ENCODE assay signal across 8 mouse cellular contexts in genomic region chr2:71629301-71630142, GRCm38 (mm10).
DNase-seq lines count a peak whose midpoint lies in the region; ATAC-seq and TF ChIP-seq lines count a peak whose summit lies in the region.

No protein-coding gene starts in this region.

- H3K36me3 ChIP-seq in thymus, adult 2 months (ENCODE audit: control insufficient read depth, insufficient read depth, low read length), result no peaks in the 10 kb centered on the region
- H3K36me3 ChIP-seq in hindbrain, embryonic 13.5 days, result no peaks in the 10 kb centered on the region
- H3K36me3 ChIP-seq in limb, embryonic 15.5 days, result no peaks in the 10 kb centered on the region
- H3K36me3 ChIP-seq in neural tube, embryonic 14.5 days (ENCODE audit: control insufficient read depth, insufficient read depth, low read length), result no peaks in the 10 kb centered on the region

- TF ChIP-seq POLR2A in thymus, adult 2 months (IDR thresholded peaks at IDR 0.05; ENCODE audit: control insufficient read depth, extremely low read depth, insufficient read depth, low read length, poor library complexity), result no peak

- DNase-seq in adrenal gland, postnatal 10 days, result peak; percentile 29
- DNase-seq in adrenal gland, adult 8-10 months, result no peak
- DNase-seq in thymus, adult 2 months, result no peak
- no peak for DNase-seq in thymus, adult 18-20 months
- no peak for DNase-seq in adrenal gland, postnatal 4 days (ENCODE audit: low spot score in 2 of 2)

- H3K4me3 ChIP-seq in thymus, adult 2 months (ENCODE audit: control insufficient read depth, insufficient read depth, low read length), result peak overlapping the region; percentile 6; the same call in 1 of the 2 replicates
- H3K4me3 ChIP-seq in hindbrain, embryonic 13.5 days, result peak overlapping the region; percentile 42
- peak overlapping the region; percentile 41 for H3K4me3 ChIP-seq in limb, embryonic 15.5 days
- H3K4me3 ChIP-seq in neural tube, embryonic 14.5 days (ENCODE audit: low read depth, low read length), result peak overlapping the region; percentile 35

- no peak for TF ChIP-seq CTCF in thymus, adult 2 months (IDR thresholded peaks at IDR 0.05; ENCODE audit: borderline replicate concordance, control insufficient read depth, extremely low read depth, insufficient read depth, low read length, poor library complexity)

- peaks cover 9% of the 10 kb centered on the region; the same call in 1 of the 2 replicates for H3K4me1 ChIP-seq in thymus, adult 2 months (replicated peaks; ENCODE audit: control insufficient read depth, insufficient read depth, low read length)
- H3K4me1 ChIP-seq in hindbrain, embryonic 13.5 days (replicated peaks), result peaks cover 51% of the 10 kb centered on the region
- peaks cover 19% of the 10 kb centered on the region for H3K4me1 ChIP-seq in limb, embryonic 15.5 days
- H3K4me1 ChIP-seq in neural tube, embryonic 14.5 days (ENCODE audit: control insufficient read depth, insufficient read depth, low read length), result peaks cover 32% of the 10 kb centered on the region

- peak overlapping the region; percentile 72 for H3K9ac ChIP-seq in hindbrain, embryonic 13.5 days
- peak overlapping the region; percentile 35; the same call in 1 of the 2 replicates for H3K9ac ChIP-seq in limb, embryonic 15.5 days
- peak overlapping the region; percentile 51 for H3K9ac ChIP-seq in neural tube, embryonic 14.5 days (replicated peaks; ENCODE audit: low read depth, low read length)

- peak overlapping the region; percentile 79 for H3K4me2 ChIP-seq in hindbrain, embryonic 13.5 days
- peak overlapping the region; percentile 90 for H3K4me2 ChIP-seq in limb, embryonic 15.5 days
- peak overlapping the region; percentile 79 for H3K4me2 ChIP-seq in neural tube, embryonic 14.5 days (ENCODE audit: low read depth, low read length)

- no peaks in the 10 kb centered on the region for H3K27me3 ChIP-seq in thymus, adult 2 months (ENCODE audit: control insufficient read depth, insufficient read depth, low read length)
- H3K27me3 ChIP-seq in hindbrain, embryonic 13.5 days, result 0 out of 2 replicates have a peak, but pooled peaks cover 4% of the 10 kb centered on the region
- peaks cover 11% of the 10 kb centered on the region; the same call in 1 of the 2 replicates for H3K27me3 ChIP-seq in limb, embryonic 15.5 days
- no peaks in the 10 kb centered on the region for H3K27me3 ChIP-seq in neural tube, embryonic 14.5 days (ENCODE audit: control insufficient read depth, insufficient read depth, low read length)

- ATAC-seq in hindbrain, embryonic 13.5 days (ENCODE audit: low FRiP score), result peak; percentile 30; the same call in 1 of the 2 replicates
- no peak for ATAC-seq in limb, embryonic 15.5 days (ENCODE audit: insufficient number of reproducible peaks, low FRiP score, low TSS enrichment, low read depth)
- 0 out of 2 replicates have a peak, but pooled peaks have one; percentile 16 for ATAC-seq in neural tube, embryonic 14.5 days (ENCODE audit: low read depth)

- WGBS in thymus, adult 2 months, result 10% methylated on average over 43 of the region's 43 CpGs
- under 1% methylated on average over 43 of the region's 43 CpGs for WGBS in hindbrain, embryonic 13.5 days
- WGBS in limb, embryonic 15.5 days, result 2% methylated on average over 43 of the region's 43 CpGs
- 2% methylated on average over 43 of the region's 43 CpGs for WGBS in neural tube, embryonic 14.5 days

- no peak overlapping the region for H3K27ac ChIP-seq in thymus, adult 2 months (ENCODE audit: control insufficient read depth, insufficient read depth, low read length)
- H3K27ac ChIP-seq in hindbrain, embryonic 13.5 days, result peak overlapping the region; percentile 80
- peak overlapping the region; percentile 61 for H3K27ac ChIP-seq in limb, embryonic 15.5 days
- H3K27ac ChIP-seq in neural tube, embryonic 14.5 days (ENCODE audit: low read depth, low read length), result peak overlapping the region; percentile 69

- H3K9me3 ChIP-seq in hindbrain, embryonic 13.5 days, result no peaks in the 10 kb centered on the region
- no peaks in the 10 kb centered on the region for H3K9me3 ChIP-seq in limb, embryonic 15.5 days
- H3K9me3 ChIP-seq in neural tube, embryonic 14.5 days (ENCODE audit: control insufficient read depth, low read length), result no peaks in the 10 kb centered on the region
